Mouse (Mus musculus) C2C12 (cell line): ENCODE results near the gene Fars2. TPM values are rescaled to one million over a fixed set of nuclear protein-coding genes. Genes with fewer than 3 reads are reported as not detected.

Experiments
- H3K27me3 ChIP-seq: one replicate; pipeline ENCODE4 v1.6.1; 2011; ENCODE audit not compliant: control insufficient read depth, insufficient read depth, insufficient read length
- H3K36me3 ChIP-seq: one replicate; pipeline ENCODE4 v1.6.1; 2011; ENCODE audit not compliant: control insufficient read depth, insufficient read depth
- H3K4me3 ChIP-seq: one replicate; pipeline ENCODE4 v1.5.1; 2011; ENCODE audit warnings: mild to moderate bottlenecking, control low read depth; ENCODE audit not compliant: poor library complexity, insufficient read depth, severe bottlenecking
- H3K79me2 ChIP-seq: one replicate; pipeline ENCODE4 v1.6.1; 2011; ENCODE audit not compliant: control insufficient read depth, insufficient read depth
- H3K79me3 ChIP-seq: one replicate; pipeline ENCODE4 v1.6.1; 2011; ENCODE audit warnings: low read depth, control low read depth
- H3ac ChIP-seq: one replicate; pipeline ENCODE3; 2011; ENCODE audit warnings: low read depth; ENCODE audit not compliant: control insufficient read depth, insufficient read length
- CEBPB ChIP-seq: IDR thresholded peaks from one replicate; pipeline ENCODE4 v1.6.1; 2011; ENCODE audit warnings: low read depth, mild to moderate bottlenecking, control low read depth, moderate library complexity
- CTCF ChIP-seq: IDR thresholded peaks from one replicate; pipeline ENCODE4 v1.5.1; 2011; ENCODE audit not compliant: control insufficient read depth, insufficient read depth, insufficient read length
- FOSL1 ChIP-seq: IDR thresholded peaks from one replicate; pipeline ENCODE4 v1.8.0; 2011; ENCODE audit warnings: mild to moderate bottlenecking, low read length; ENCODE audit not compliant: poor library complexity, insufficient read depth, severe bottlenecking
- MAX ChIP-seq: IDR thresholded peaks from one replicate; pipeline ENCODE4 v1.6.1; 2011; ENCODE audit warnings: mild to moderate bottlenecking, control low read depth
- MYOD1 ChIP-seq: IDR thresholded peaks from one replicate; pipeline ENCODE4 v1.6.1; 2011; ENCODE audit warnings: low read depth; ENCODE audit not compliant: control insufficient read depth, insufficient read length
- MYOG ChIP-seq: IDR thresholded peaks from one replicate; pipeline ENCODE4 v1.6.1; 2011; ENCODE audit not compliant: control insufficient read depth, insufficient read length; ENCODE audit errors: extremely low read depth
- USF1 ChIP-seq: IDR thresholded peaks from one replicate; pipeline ENCODE4 v1.6.1; 2011; ENCODE audit warnings: low read depth, mild to moderate bottlenecking, control low read depth, moderate library complexity
- polyA plus RNA-seq: library from polyadenylated mRNA; unstranded; fragments of >200 nt; fragmentation: generic; extraction: Trizol; gene quantifications from one replicate; pipeline ENCODE4 v1.2.1, GENCODE M21; 2012; ENCODE audit warnings: missing spikeins

Fars2 gene
- polyA plus RNA-seq, 1 experiment: 25.9 TPM

- Histone ChIP-seq H3ac (no peak overlapping the region), H3K27me3 (no peaks in the 10 kb centered on the region), H3K79me3 (no peaks in the 10 kb centered on the region), H3K36me3 (no peaks in the 10 kb centered on the region), H3K79me2 (no peaks in the 10 kb centered on the region), H3K4me3 (no peak overlapping the region)
- TF ChIP-seq USF1 (no peak), CTCF (no peak), MAX (no peak), CEBPB (no peak)
Measured at GRCm38 (mm10) chr13:36723726-36724300, 606.6 kb downstream of the Fars2 start.

GRCm38 (mm10) chr13:36724533-36725470, 607.6 kb downstream of the Fars2 start:
- no peak for TF ChIP-seq CEBPB
- no peak for TF ChIP-seq MAX
- TF ChIP-seq MYOD1: no peak
- no peak for TF ChIP-seq CTCF
- Histone ChIP-seq H3K4me3 (no peak overlapping the region), H3K27me3 (no peaks in the 10 kb centered on the region), H3K79me3 (no peaks in the 10 kb centered on the region), H3K79me2 (no peaks in the 10 kb centered on the region), H3ac (no peak overlapping the region), H3K36me3 (no peaks in the 10 kb centered on the region)

- Histone ChIP-seq H3K79me3 (no peaks in the 10 kb centered on the region), H3K79me2 (peaks cover 2% of the 10 kb centered on the region), H3ac (no peak overlapping the region), H3K27me3 (no peaks in the 10 kb centered on the region), H3K4me3 (no peak overlapping the region), H3K36me3 (no peaks in the 10 kb centered on the region)
- TF ChIP-seq CTCF (no peak), CEBPB (no peak), MYOG (no peak)
Measured at GRCm38 (mm10) chr13:36725881-36726280, 608.7 kb downstream of the Fars2 start.

DNA sequence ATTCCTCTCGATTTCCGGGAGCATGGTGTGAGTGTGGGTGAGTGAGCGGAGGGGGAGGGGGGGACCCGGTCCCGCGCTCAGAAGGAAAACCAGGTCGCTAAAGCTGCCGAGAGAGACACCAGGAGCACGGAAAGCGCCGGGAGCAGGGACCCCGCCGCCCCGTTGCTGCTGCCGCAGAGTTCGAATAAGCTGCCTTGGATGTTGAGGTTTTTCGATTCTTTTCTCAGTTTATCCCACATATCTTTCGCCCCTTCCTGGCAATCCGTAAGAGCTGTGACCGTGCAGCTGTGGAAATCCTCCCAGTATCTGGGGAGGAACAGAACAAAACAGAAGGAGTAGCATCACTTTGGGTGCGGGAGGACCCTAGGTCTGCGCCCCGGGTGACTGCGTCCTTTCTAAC, 609.3 kb downstream of the Fars2 start:
- Histone ChIP-seq H3K27me3 (no peaks in the 10 kb centered on the region), H3K79me2 (peaks cover 9% of the 10 kb centered on the region), H3ac (no peak overlapping the region), H3K36me3 (no peaks in the 10 kb centered on the region), H3K79me3 (peaks cover 1% of the 10 kb centered on the region), H3K4me3 (no peak overlapping the region)
- TF ChIP-seq CTCF (no peak), USF1 (no peak), MYOD1 (no peak), CEBPB (no peak), MYOG (no peak), FOSL1 (no peak)

DNA sequence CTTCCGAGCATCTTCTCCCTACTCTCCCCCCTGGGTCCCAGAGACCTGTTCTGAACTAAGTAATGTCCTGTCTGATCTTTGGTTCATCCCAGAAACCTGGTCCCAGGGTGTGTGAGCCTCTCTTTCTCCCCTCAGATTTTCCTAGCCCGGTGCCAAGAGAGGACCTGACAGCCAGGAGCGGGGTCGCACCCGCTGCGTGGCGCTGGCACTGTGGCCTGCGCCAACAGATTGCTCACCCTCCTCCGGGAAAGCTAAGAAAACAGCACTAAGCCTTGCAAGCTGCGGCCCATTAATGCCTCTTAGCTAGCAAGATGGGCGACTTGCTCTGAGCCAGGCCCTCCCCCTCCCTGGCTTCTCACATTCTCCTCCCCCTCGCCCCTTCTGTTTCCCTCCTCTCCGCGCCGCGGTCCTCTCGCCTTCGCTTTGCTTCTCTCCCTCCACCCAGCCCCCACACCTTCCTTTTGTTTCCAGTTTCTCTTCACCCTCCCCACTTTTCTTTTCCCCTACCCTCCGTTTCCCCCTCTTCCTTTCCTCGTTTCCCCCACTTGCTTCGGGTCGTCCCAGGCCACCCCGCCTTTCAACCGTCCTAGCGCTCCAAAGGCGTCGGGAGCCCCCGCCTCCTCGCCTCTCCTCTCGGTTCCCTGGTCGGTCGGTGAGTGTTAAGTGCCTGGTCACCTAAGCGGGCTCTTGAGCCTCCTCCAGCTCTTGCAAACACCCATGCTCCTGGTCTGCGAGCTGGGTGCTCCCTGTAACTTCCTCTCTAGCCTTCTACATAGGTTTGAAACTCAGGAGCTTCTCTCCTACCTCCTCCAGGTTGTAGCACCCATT, 610.0 kb downstream of the Fars2 start:
- Histone ChIP-seq H3ac (no peak overlapping the region), H3K4me3 (no peak overlapping the region), H3K79me2 (peaks cover 15% of the 10 kb centered on the region), H3K27me3 (no peaks in the 10 kb centered on the region), H3K36me3 (no peaks in the 10 kb centered on the region), H3K79me3 (peaks cover 1% of the 10 kb centered on the region)
- TF ChIP-seq MAX (no peak), MYOD1 (no peak), CTCF (no peak), CEBPB (no peak)
